Mouse (Mus musculus) hindbrain, embryonic 12.5 days (tissue): Measurements from ENCODE around the gene Slc13a5. TPM values are rescaled to one million over a fixed set of nuclear protein-coding genes. Genes with fewer than 3 reads are reported as not detected.
A peak's percentile ranks its signal among the peaks of the same experiment; 100 is the strongest.

Source experiments
- ATAC-seq: fragments of 200-750 bp; cut with Nextera tagmentation; 2 replicates; pipeline ENCODE4 v1.8.0; 2017; ENCODE audit warnings: moderate TSS enrichment; ENCODE audit not compliant: low FRiP score
- H3K27ac ChIP-seq: fragments of 300-500 bp; sonication (generic); 2 replicates; pipeline ENCODE4 v1.5.1; 2016; ENCODE audit warnings: mild to moderate bottlenecking
- H3K27me3 ChIP-seq: fragments of 300-500 bp; sonication (generic); 2 replicates; pipeline ENCODE4 v1.6.1; 2016; ENCODE audit warnings: mild to moderate bottlenecking
- H3K36me3 ChIP-seq: fragments of 300-500 bp; sonication (generic); 2 replicates; pipeline ENCODE4 v1.6.1; 2016; ENCODE audit warnings: mild to moderate bottlenecking
- H3K4me1 ChIP-seq: fragments of 300-500 bp; sonication (generic); 2 replicates; pipeline ENCODE4 v1.6.1; 2016
- H3K4me2 ChIP-seq: fragments of 300-500 bp; sonication (generic); replicated peaks from 2 replicates; pipeline ENCODE4 v1.6.1; 2016; ENCODE audit warnings: mild to moderate bottlenecking
- H3K4me3 ChIP-seq: fragments of 300-500 bp; sonication (generic); 2 replicates; pipeline ENCODE4 v1.5.1; 2016; ENCODE audit warnings: mild to moderate bottlenecking
- H3K9ac ChIP-seq: fragments of 300-500 bp; sonication (generic); 2 replicates; pipeline ENCODE4 v1.6.1; 2016; ENCODE audit warnings: mild to moderate bottlenecking, moderate library complexity
- H3K9me3 ChIP-seq: fragments of 300-500 bp; sonication (generic); replicated peaks from 2 replicates; pipeline ENCODE4 v1.6.1; 2016; ENCODE audit warnings: mild to moderate bottlenecking
- WGBS: fragments of 180-500 bp; shearing (Covaris S2); methylation state at CpG from one replicate; pipeline ENCODE4 v1.1.7; 2016; 5-methylcytosine and 5-hydroxymethylcytosine counted together
- polyA plus RNA-seq: library from polyadenylated mRNA; unstranded; fragments of >200 nt; fragmentation: Nextera tagmentation; extraction: Ambion mirVana; gene quantifications from 2 replicates; pipeline ENCODE4 v1.2.1, GENCODE M21; 2016

The Slc13a5 gene
- polyA plus RNA-seq, 1 experiment from 2014 or later = 0.52 TPM

DNA sequence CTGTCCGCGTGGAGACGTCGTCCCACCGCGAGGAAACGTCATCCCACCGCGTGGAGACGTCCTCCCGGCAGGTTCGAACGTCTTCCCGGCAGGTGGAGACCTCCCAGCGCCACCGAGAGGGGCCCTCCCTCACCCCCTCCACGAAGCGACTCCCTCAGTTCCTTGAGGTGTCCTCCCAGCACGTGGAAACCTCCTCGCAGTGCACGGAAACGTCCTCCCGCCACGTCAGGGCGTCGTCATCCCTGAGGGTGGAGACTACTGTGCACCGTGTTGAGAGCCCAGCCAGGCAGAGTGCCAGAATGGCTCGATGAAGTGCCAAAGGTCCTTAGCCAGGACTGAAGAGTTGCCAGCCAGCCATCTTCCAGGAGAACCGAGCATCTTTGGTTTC, 51.6 kb downstream of the Slc13a5 start, which contains the start of gene Med31:
Gene Med31, minus strand, starts transcription at position 183 of the 388 bp plus-strand sequence.
- ATAC-seq = peak; percentile 86
- peak within 1 kb of the TSS; percentile 79 for H3K4me3 ChIP-seq
- H3K4me2 ChIP-seq = peak within 1 kb of the TSS; percentile 90
- H3K27me3 ChIP-seq = no peaks in the 10 kb centered on the region
- H3K9ac ChIP-seq = peak within 1 kb of the TSS; percentile 84
- H3K4me1 ChIP-seq = peaks cover 20% of the 10 kb centered on the region
- 3% methylated on average over 29 of the region's 29 CpGs for WGBS
- H3K9me3 ChIP-seq = no peaks in the 10 kb centered on the region
- H3K27ac ChIP-seq = peak within 1 kb of the TSS; percentile 78
- H3K36me3 ChIP-seq = peaks cover 14% of the 10 kb centered on the region

DNA sequence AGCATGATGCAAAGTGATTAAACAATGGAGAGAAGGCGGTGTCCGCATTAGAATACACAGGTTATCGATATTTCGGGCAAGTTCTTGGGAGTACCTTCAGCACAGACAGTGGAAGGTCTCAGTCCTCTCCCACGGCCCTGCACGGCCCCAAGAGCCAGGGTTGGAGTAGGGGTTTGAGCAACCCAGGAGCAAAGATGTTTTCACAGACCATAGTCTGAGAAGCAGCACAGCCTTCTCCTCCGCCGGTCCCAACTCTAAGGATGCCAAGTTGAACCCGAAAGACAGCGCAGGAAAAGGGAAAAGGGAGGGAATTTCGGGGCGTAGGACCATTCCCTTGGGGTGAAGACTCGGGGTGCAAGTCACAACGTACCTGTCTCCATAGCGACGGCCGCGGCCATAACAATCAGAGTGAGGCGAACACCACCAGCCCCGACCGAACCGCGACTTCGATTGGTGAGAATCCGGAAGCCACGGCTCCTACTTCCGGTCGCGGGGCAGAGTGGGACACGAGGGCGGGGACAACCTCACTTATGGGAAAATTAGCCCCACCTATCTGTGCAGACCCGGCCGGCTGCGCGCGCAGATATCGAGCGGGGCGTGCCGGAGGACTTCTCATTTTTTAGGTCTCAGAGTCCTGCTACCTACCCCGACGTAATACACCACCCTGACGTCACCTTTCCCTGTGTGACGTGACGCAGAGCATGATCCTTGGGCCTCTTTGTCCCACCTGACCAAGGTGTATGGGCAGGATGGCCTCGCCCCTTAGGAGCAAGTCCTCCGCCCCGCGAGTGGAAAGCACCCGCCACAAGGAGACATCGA, 52.2 kb downstream of the Slc13a5 start:
- peak overlapping the region; percentile 78 for H3K27ac ChIP-seq
- H3K9me3 ChIP-seq = no peaks in the 10 kb centered on the region
- WGBS = under 1% methylated on average over 51 of the region's 51 CpGs
- H3K4me3 ChIP-seq = peak overlapping the region; percentile 79
- peak overlapping the region; percentile 84 for H3K9ac ChIP-seq
- no peaks in the 10 kb centered on the region for H3K27me3 ChIP-seq
- H3K36me3 ChIP-seq = peaks cover 20% of the 10 kb centered on the region
- peaks cover 20% of the 10 kb centered on the region for H3K4me1 ChIP-seq
- peak overlapping the region; percentile 90 for H3K4me2 ChIP-seq
- peak; percentile 97 for ATAC-seq

DNA sequence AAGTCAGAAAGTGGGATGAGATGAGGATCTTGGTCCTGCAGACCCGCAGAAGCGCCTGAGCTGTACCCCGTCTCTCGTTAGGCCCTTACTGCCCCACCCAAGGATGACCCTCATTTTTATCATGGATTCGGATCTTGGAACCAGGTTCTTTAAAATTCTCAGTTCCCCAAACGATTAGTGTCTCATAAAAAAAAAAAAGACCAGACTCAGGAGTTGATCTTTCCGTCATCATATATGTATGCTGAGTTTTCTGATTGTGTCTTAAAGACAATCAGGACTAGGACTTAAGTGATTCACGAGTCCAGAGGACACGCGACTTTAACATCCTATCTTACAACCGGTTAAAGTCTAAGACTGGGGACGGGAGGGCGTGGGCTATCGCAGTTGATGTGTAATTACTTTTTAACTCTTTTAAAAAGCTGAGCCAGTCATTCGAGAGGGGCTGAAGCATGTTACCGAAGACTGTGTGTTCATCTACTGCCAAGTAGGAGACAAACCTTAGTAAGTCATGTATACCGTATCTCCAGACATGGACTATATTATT, 59.1 kb downstream of the Slc13a5 start:
- no peak for ATAC-seq
- peaks cover 21% of the 10 kb centered on the region for H3K4me1 ChIP-seq
- H3K4me2 ChIP-seq = peak overlapping the region; percentile 89
- H3K27me3 ChIP-seq = no peaks in the 10 kb centered on the region
- peak overlapping the region; percentile 87 for H3K4me3 ChIP-seq
- WGBS = 21% methylated on average over 17 of the region's 17 CpGs
- H3K9me3 ChIP-seq = no peaks in the 10 kb centered on the region
- H3K27ac ChIP-seq = peak overlapping the region; percentile 79; the same call in 1 of the 2 replicates
- H3K9ac ChIP-seq = peak overlapping the region; percentile 90
- H3K36me3 ChIP-seq = peaks cover 25% of the 10 kb centered on the region

DNA sequence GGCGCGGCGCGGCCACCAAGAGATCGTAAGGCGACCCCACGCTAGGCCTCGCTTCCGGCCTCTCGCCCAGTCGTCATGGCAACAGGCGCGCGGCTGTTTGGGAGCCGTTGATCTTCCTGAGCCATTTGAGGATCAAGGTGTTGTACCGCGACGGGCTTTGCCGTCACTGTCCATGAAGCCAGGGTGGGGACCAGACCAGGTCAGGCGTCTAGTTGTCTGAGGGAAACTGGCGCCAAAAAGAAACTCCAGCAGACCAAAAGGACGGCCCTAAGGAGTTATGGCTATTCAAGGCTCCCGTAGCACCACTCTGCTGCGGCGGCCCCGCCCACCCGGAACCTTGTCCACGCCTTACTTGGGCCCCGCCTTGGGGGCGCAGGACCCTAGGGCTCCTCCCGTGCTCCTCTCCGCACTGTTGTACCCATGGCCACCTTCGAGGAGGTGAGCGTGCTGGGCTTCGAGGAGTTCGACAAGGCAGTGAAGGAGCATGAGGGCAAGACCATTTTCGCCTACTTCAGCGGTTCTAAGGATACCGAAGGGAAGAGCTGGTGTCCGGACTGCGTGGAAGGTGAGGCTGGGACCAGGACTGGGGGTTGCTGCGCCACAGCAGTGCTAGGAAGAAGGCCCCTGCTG, 59.7 kb downstream of the Slc13a5 start, which contains the start of the genes 4933427D14Rik and Txndc17:
Gene 4933427D14Rik, minus strand, starts transcription at position 256 of the 630 bp plus-strand sequence.
Gene Txndc17, plus strand, starts transcription at position 344 of the 630 bp plus-strand sequence.
- under 1% methylated on average over 42 of the region's 42 CpGs for WGBS
- H3K27me3 ChIP-seq = no peaks in the 10 kb centered on the region
- H3K4me2 ChIP-seq = peak within 1 kb of the TSS; percentile 89
- peak; percentile 94 for ATAC-seq
- peak within 1 kb of the TSS; percentile 79 for H3K27ac ChIP-seq
- peak within 1 kb of the TSS; percentile 90 for H3K9ac ChIP-seq
- peaks cover 21% of the 10 kb centered on the region for H3K4me1 ChIP-seq
- H3K4me3 ChIP-seq = peak within 1 kb of the TSS; percentile 87
- H3K36me3 ChIP-seq = peaks cover 26% of the 10 kb centered on the region
- H3K9me3 ChIP-seq = no peaks in the 10 kb centered on the region

DNA sequence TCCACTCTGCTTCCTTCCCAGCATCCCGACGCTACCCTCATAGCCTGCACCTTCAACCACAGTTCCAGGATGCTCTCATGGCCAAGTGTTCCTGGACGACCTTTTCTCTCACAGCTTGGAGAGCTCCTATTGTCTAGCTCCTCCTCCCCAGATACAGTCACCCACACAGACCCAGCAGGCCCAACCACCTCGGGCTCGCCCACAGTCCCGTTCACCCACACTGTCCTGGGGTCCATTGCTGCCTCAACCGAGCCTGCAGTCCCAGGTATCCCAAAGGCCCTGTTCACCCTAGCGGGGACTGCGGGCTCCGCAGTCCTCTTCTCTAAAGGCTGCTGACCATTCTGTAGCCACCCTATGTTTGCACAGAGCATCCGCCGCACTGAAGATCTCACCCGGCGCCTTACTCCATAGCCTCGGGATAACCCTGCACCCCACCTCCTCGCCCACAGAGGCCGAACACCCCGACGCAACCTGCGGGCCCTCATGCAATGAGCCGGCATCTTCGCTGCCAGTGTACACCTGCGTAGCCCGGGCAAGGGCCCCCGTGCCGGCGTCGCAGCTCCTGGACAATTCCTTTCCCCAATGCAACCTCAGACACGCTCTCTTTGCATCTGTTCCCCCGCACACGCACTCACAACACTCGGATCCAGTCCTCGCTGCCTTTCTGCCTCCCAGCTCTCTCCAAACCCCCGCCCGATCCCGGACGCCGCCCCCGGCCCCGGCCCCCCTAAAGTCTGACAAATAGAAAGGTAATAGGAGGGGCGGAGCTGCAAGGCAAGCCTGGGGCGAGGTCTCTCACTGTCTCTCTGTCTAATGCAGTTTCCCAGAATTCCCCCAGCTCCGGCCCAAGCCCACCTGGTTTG, 60.5 kb downstream of the Slc13a5 start, which contains the start of gene Gm43951:
Gene Gm43951, minus strand, starts transcription at position 500 of the 863 bp plus-strand sequence.
- no peaks in the 10 kb centered on the region for H3K9me3 ChIP-seq
- WGBS = under 1% methylated on average over 43 of the region's 43 CpGs
- peak within 1 kb of the TSS; percentile 87 for H3K4me3 ChIP-seq
- H3K4me1 ChIP-seq = peaks cover 21% of the 10 kb centered on the region
- no peaks in the 10 kb centered on the region for H3K27me3 ChIP-seq
- peak within 1 kb of the TSS; percentile 89 for H3K4me2 ChIP-seq
- peak; percentile 60 for ATAC-seq
- H3K9ac ChIP-seq = peak within 1 kb of the TSS; percentile 90
- peak within 1 kb of the TSS; percentile 79 for H3K27ac ChIP-seq
- peaks cover 30% of the 10 kb centered on the region for H3K36me3 ChIP-seq

DNA sequence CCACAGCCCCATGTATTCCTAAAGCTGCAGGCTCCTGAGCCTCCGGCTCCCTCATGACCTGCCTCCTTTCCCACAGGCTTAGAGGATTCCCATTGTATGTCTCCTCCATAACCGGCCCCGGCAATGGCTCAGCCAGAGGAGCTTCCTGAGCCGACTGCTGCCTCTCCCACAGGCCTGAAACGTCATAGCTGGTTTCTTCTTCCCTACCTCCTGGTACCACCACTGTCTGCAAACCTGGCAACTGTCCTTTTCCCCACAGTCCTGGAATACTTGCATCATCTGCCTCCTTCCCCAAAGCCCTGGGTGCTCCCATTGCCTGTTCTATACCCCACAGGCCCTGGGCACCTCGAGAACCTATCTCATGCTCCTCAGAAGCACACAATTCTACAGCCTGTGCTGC, 61.8 kb downstream of the Slc13a5 start:
- Histone ChIP-seq H3K9me3 (no peaks in the 10 kb centered on the region), H3K4me1 (peaks cover 21% of the 10 kb centered on the region), H3K4me2 (peak overlapping the region; percentile 89), H3K4me3 (peak overlapping the region; percentile 87; the same call in 1 of the 2 replicates), H3K27ac (no peak overlapping the region), H3K27me3 (no peaks in the 10 kb centered on the region), H3K36me3 (peaks cover 25% of the 10 kb centered on the region), H3K9ac (peak overlapping the region; percentile 90; the same call in 1 of the 2 replicates)
- ATAC-seq = no peak
- 87% methylated on average over 6 of the region's 6 CpGs for WGBS

DNA sequence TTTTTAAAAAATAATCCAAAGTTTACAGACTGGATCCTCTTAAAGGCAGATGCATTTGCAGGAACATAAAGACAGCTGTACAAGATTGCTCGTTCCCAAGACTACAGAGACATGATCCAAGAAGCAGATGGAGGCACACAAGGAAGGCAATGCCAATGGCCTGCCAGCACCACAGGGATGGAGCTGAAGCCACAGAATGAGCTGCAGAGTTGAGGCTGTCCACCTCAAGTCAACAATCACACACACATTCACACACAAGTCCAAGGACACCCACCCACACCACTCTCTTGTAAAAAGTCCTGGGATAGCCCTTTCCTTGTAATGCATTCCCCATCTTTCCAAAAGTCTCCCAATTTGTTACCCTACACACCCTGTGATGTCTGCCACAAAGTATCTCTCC, 63.6 kb downstream of the Slc13a5 start:
- Histone ChIP-seq H3K36me3 (peaks cover 21% of the 10 kb centered on the region), H3K4me2 (no peak overlapping the region)
- 87% methylated on average over 1 of the region's 1 CpGs for WGBS

DNA sequence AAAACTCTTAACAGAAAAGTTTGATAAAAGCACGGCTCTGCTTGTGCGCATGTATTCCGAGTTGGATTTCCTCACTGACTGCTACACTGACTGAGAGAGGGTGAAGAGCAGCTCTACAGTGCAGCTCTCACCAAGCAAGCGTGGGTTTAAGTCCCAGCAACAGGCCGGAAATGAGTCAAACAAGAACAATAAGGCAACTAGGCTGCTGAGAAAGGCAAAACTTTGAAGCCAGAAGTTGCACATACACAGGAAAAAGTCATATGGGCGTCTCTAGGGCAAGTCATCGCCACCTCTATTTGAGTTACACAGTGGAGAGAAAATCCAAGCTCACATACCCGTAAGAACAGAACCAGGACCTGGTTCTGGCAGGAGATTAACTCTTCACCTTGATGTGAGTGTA, 70.5 kb downstream of the Slc13a5 start:
- peaks cover 36% of the 10 kb centered on the region for H3K36me3 ChIP-seq
- H3K4me3 ChIP-seq = no peak overlapping the region
- no peaks in the 10 kb centered on the region for H3K4me1 ChIP-seq
- no peak overlapping the region for H3K27ac ChIP-seq
- H3K9ac ChIP-seq = no peak overlapping the region
- no peak for ATAC-seq
- H3K9me3 ChIP-seq = no peaks in the 10 kb centered on the region
- WGBS = 92% methylated on average over 8 of the region's 8 CpGs
- H3K4me2 ChIP-seq = no peak overlapping the region
- no peaks in the 10 kb centered on the region for H3K27me3 ChIP-seq

More for the DNA sequence above, 63.6 kb downstream of the Slc13a5 start:
- Histone ChIP-seq H3K4me3 (no peak overlapping the region), H3K9me3 (no peaks in the 10 kb centered on the region), H3K27me3 (no peaks in the 10 kb centered on the region), H3K4me1 (peaks cover 21% of the 10 kb centered on the region), H3K27ac (no peak overlapping the region), H3K9ac (no peak overlapping the region)
- ATAC-seq = no peak

DNA sequence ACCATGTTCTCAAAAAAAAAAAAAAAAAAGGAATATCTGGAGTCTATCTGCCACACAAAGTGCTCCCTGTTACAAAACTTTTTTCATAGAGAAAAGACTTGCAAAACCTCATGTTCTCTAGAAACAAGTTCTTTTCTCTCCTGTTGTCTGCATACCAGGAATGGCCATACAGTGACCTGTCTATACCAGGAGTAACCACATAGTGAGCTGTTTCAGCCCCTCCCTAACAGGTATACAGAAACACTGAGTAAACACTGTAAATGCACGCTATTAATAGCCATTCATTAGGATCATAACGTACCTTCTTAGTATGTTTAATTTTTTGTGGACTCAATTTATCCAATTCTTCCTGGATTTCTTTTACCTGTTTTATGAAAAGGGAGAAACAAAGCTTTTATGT, 72.8 kb downstream of the Slc13a5 start:
- Histone ChIP-seq H3K27me3 (no peaks in the 10 kb centered on the region), H3K36me3 (peaks cover 47% of the 10 kb centered on the region), H3K4me3 (no peak overlapping the region), H3K9ac (no peak overlapping the region), H3K4me1 (no peaks in the 10 kb centered on the region), H3K4me2 (no peak overlapping the region), H3K9me3 (no peaks in the 10 kb centered on the region), H3K27ac (no peak overlapping the region)
- 92% methylated on average over 2 of the region's 2 CpGs for WGBS
- no peak for ATAC-seq
